Comparison of ENCODE assay signal across 10 mouse cellular contexts in the genomic region with DNA sequence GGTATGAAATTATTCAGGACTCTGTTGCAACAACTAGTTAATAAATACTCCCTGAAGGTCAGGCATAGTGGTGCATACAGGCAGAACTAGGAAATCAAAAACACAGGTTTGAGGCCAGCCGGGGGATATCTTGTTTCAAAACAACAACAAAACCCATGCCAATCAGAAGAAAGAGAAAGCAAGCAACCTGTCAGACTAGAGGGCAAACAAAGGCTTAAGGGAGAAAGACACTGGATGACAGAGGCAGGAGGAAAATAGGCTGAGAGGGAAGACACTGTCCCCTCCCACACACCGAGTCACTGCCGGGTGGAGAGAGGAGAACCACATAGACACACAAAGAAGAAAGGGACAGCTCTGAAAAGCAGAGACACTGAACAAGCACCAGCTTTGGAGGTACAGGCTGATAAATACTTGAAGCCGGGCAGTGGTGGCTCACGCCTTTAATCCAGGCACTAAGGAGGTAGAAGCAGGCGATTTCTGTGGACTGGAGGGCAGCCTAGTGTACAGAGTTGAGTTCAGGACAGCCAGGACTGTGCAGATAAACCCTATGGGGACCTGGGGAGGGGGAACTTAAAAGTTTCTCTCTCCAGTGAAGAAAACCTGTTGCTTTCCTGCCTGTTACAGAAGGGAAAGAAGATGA. TPM values are rescaled to one million over a fixed set of nuclear protein-coding genes. Genes with fewer than 3 reads are reported as not detected.
A peak's percentile ranks its signal among the peaks of the same experiment; 100 is the strongest.
DNase-seq lines count a peak whose midpoint lies in the region; ATAC-seq and TF ChIP-seq lines count a peak whose summit lies in the region.
"Had no signal": no experiment of that assay in that cellular context is flagged by ENCODE, and none has a peak within 500 bp of the region (broad histone marks: within the 10 kb centered on the region; RNA-seq: fewer than 3 reads in every experiment).

No protein-coding gene starts in this region.

- H3K4me1 ChIP-seq in kidney, adult 2 months (ENCODE audit: control insufficient read depth, insufficient read depth, low read length): peaks cover 31% of the 10 kb centered on the region
- peaks cover 19% of the 10 kb centered on the region for H3K4me1 ChIP-seq in embryonic facial prominence, embryonic 14.5 days (ENCODE audit: control insufficient read depth, insufficient read depth, low read length)
- H3K4me1 ChIP-seq in intestine, embryonic 15.5 days (replicated peaks): peaks cover 57% of the 10 kb centered on the region
- peaks cover 49% of the 10 kb centered on the region for H3K4me1 ChIP-seq in midbrain, embryonic 16.5 days (ENCODE audit: control insufficient read depth, insufficient read depth, low read length)

- DNase-seq in kidney, adult 2 months: peak; percentile 56
- no peak for DNase-seq in kidney, postnatal 14 days
- DNase-seq in embryonic facial prominence, embryonic 14.5 days (ENCODE audit: low spot score): no peak
- DNase-seq in adrenal gland, postnatal 25 days: no peak
- no peak for DNase-seq in cerebellum, postnatal 4 days (ENCODE audit: low spot score in 2 of 2)
- no peak for DNase-seq in right cerebral cortex, adult 18-20 months

- no peaks in the 10 kb centered on the region for H3K27me3 ChIP-seq in kidney, adult 2 months (replicated peaks; ENCODE audit: control insufficient read depth, insufficient read depth, low read length)
- H3K27me3 ChIP-seq in embryonic facial prominence, embryonic 14.5 days (replicated peaks; ENCODE audit: control insufficient read depth, insufficient read depth, low read length): no peaks in the 10 kb centered on the region
- no peaks in the 10 kb centered on the region for H3K27me3 ChIP-seq in intestine, embryonic 15.5 days (replicated peaks)
- no peaks in the 10 kb centered on the region for H3K27me3 ChIP-seq in midbrain, embryonic 16.5 days (ENCODE audit: control insufficient read depth, insufficient read depth, low read depth, low read length)

- peak overlapping the region; percentile 94 for H3K27ac ChIP-seq in kidney, adult 2 months (ENCODE audit: insufficient read depth, low read depth, low read length)
- H3K27ac ChIP-seq in embryonic facial prominence, embryonic 14.5 days (replicated peaks; ENCODE audit: low read depth, low read length): no peak overlapping the region
- H3K27ac ChIP-seq in intestine, embryonic 15.5 days: peak overlapping the region; percentile 95
- H3K27ac ChIP-seq in midbrain, embryonic 16.5 days (ENCODE audit: low read length): no peak overlapping the region

- WGBS in kidney, adult 2 months: 34% methylated on average over 6 of the region's 6 CpGs
- WGBS in embryonic facial prominence, embryonic 14.5 days: 72% methylated on average over 6 of the region's 6 CpGs
- WGBS in intestine, embryonic 15.5 days: 61% methylated on average over 6 of the region's 6 CpGs
- WGBS in midbrain, embryonic 16.5 days: 81% methylated on average over 6 of the region's 6 CpGs

- H3K9ac ChIP-seq in embryonic facial prominence, embryonic 14.5 days (ENCODE audit: low read depth, low read length): peak overlapping the region; percentile 64
- peak overlapping the region; percentile 72 for H3K9ac ChIP-seq in intestine, embryonic 15.5 days
- H3K9ac ChIP-seq in midbrain, embryonic 16.5 days (ENCODE audit: low read depth, low read length): peak overlapping the region; percentile 82

- ATAC-seq in embryonic facial prominence, embryonic 14.5 days (ENCODE audit: low read depth): no peak
- ATAC-seq in intestine, embryonic 15.5 days: no peak
- no peak for ATAC-seq in midbrain, embryonic 16.5 days

- peak overlapping the region; percentile 88 for H3K4me3 ChIP-seq in kidney, adult 2 months (ENCODE audit: insufficient read depth, low read depth, low read length)
- peak overlapping the region; percentile 57 for H3K4me3 ChIP-seq in embryonic facial prominence, embryonic 14.5 days (ENCODE audit: low read depth, low read length)
- peak overlapping the region; percentile 71 for H3K4me3 ChIP-seq in intestine, embryonic 15.5 days (replicated peaks)
- peak overlapping the region; percentile 81 for H3K4me3 ChIP-seq in midbrain, embryonic 16.5 days (ENCODE audit: low read depth, low read length)

- H3K36me3 ChIP-seq in kidney, adult 2 months (ENCODE audit: control insufficient read depth, insufficient read depth, low read length): peaks cover 12% of the 10 kb centered on the region; the same call in 1 of the 2 replicates
- H3K36me3 ChIP-seq in embryonic facial prominence, embryonic 14.5 days (ENCODE audit: control insufficient read depth, insufficient read depth, low read length): peaks cover 46% of the 10 kb centered on the region
- peaks cover 25% of the 10 kb centered on the region for H3K36me3 ChIP-seq in intestine, embryonic 15.5 days
- H3K36me3 ChIP-seq in midbrain, embryonic 16.5 days (ENCODE audit: control insufficient read depth, insufficient read depth, low read length): peaks cover 29% of the 10 kb centered on the region

- no peak for TF ChIP-seq POLR2A in kidney, adult 2 months (IDR thresholded peaks at IDR 0.05; ENCODE audit: low read depth, low read length)

- H3K4me2 ChIP-seq in embryonic facial prominence, embryonic 14.5 days (ENCODE audit: low read depth, low read length): peak overlapping the region; percentile 71
- peak overlapping the region; percentile 83 for H3K4me2 ChIP-seq in intestine, embryonic 15.5 days (replicated peaks)
- H3K4me2 ChIP-seq in midbrain, embryonic 16.5 days (ENCODE audit: low read length): peak overlapping the region; percentile 97

- H3K9me3 ChIP-seq in embryonic facial prominence, embryonic 14.5 days (ENCODE audit: control insufficient read depth, low read length): no peaks in the 10 kb centered on the region
- no peaks in the 10 kb centered on the region for H3K9me3 ChIP-seq in intestine, embryonic 15.5 days
- H3K9me3 ChIP-seq in midbrain, embryonic 16.5 days (replicated peaks; ENCODE audit: control insufficient read depth, low read length, poor library complexity, severe bottlenecking): no peaks in the 10 kb centered on the region

- no peak for TF ChIP-seq CTCF in kidney, adult 2 months (conservative IDR thresholded peaks at IDR 0.05; ENCODE audit: insufficient read depth, insufficient read length, low read depth, low read length)

RNA-seq across cellular contexts. Expression of gene Rpl18, which starts 1.3 kb away (rescaled TPM):
- 955 and 1,014 TPM in 2 replicates for polyA plus RNA-seq in kidney, adult 2 months (2012; rRNA removed)
- polyA plus RNA-seq in embryonic facial prominence, embryonic 14.5 days (2014; fragmentation: Nextera tagmentation; extraction: Ambion mirVana): 1,174 and 1,204 TPM in 2 replicates
- polyA plus RNA-seq in intestine, embryonic 15.5 days (2015; fragmentation: Nextera tagmentation; extraction: Ambion mirVana): 1,110 and 1,134 TPM in 2 replicates
- polyA plus RNA-seq in midbrain, embryonic 16.5 days (2015; fragmentation: Nextera tagmentation; extraction: Ambion mirVana): 475 and 495 TPM in 2 replicates
- total RNA-seq in adrenal gland, postnatal 25 days (2021): 964 and 1,249 TPM in 2 replicates

RNA-seq across cellular contexts. Expression of gene Sphk2, which starts 3.8 kb away (rescaled TPM):
- 57.2 and 68.3 TPM in 2 replicates for polyA plus RNA-seq in kidney, adult 2 months (2012; rRNA removed)
- polyA plus RNA-seq in embryonic facial prominence, embryonic 14.5 days (2014; fragmentation: Nextera tagmentation; extraction: Ambion mirVana): 24.0 and 25.6 TPM in 2 replicates
- polyA plus RNA-seq in intestine, embryonic 15.5 days (2015; fragmentation: Nextera tagmentation; extraction: Ambion mirVana): 38.1 and 41.6 TPM in 2 replicates
- 21.9 and 23.0 TPM in 2 replicates for polyA plus RNA-seq in midbrain, embryonic 16.5 days (2015; fragmentation: Nextera tagmentation; extraction: Ambion mirVana)
- 38.2 and 42.0 TPM in 2 replicates for total RNA-seq in adrenal gland, postnatal 25 days (2021)

RNA-seq across cellular contexts. Expression of gene Fam83e, which starts 7.0 kb away (rescaled TPM):
- polyA plus RNA-seq in kidney, adult 2 months (2012; rRNA removed): 0.19 and 0.35 TPM in 2 replicates
- 0.36 and 0.39 TPM in 2 replicates for polyA plus RNA-seq in embryonic facial prominence, embryonic 14.5 days (2014; fragmentation: Nextera tagmentation; extraction: Ambion mirVana)
- 19.7 and 22.4 TPM in 2 replicates for polyA plus RNA-seq in intestine, embryonic 15.5 days (2015; fragmentation: Nextera tagmentation; extraction: Ambion mirVana)
- polyA plus RNA-seq in midbrain, embryonic 16.5 days (2015; fragmentation: Nextera tagmentation; extraction: Ambion mirVana): 0.48 and 0.62 TPM in 2 replicates
- 0.30 and 0.76 TPM in 2 replicates for total RNA-seq in adrenal gland, postnatal 25 days (2021)

RNA-seq across cellular contexts. Expression of gene Dbp, which starts 9.1 kb away (rescaled TPM):
- 106 and 116 TPM in 2 replicates for polyA plus RNA-seq in kidney, adult 2 months (2012; rRNA removed)
- polyA plus RNA-seq in embryonic facial prominence, embryonic 14.5 days (2014; fragmentation: Nextera tagmentation; extraction: Ambion mirVana): 3.4 and 4.7 TPM in 2 replicates
- 3.1 and 3.4 TPM in 2 replicates for polyA plus RNA-seq in intestine, embryonic 15.5 days (2015; fragmentation: Nextera tagmentation; extraction: Ambion mirVana)
- 2.3 and 3.4 TPM in 2 replicates for polyA plus RNA-seq in midbrain, embryonic 16.5 days (2015; fragmentation: Nextera tagmentation; extraction: Ambion mirVana)
- 282 and 444 TPM in 2 replicates for total RNA-seq in adrenal gland, postnatal 25 days (2021)

RNA-seq across cellular contexts. Expression of gene Spaca4, which starts 11.6 kb away (rescaled TPM):
- polyA plus RNA-seq in kidney, adult 2 months (2012; rRNA removed): 0.15 and 0.28 TPM in 2 replicates
- polyA plus RNA-seq in embryonic facial prominence, embryonic 14.5 days (2014; fragmentation: Nextera tagmentation; extraction: Ambion mirVana): not detected in 2 replicates
- polyA plus RNA-seq in intestine, embryonic 15.5 days (2015; fragmentation: Nextera tagmentation; extraction: Ambion mirVana): 0.49 and 0.74 TPM in 2 replicates
- polyA plus RNA-seq in midbrain, embryonic 16.5 days (2015; fragmentation: Nextera tagmentation; extraction: Ambion mirVana): not detected in 2 replicates
- total RNA-seq in adrenal gland, postnatal 25 days (2021): not detected in 2 replicates
- total RNA-seq: heart, adult 18-20 months had no signal
- polyA plus RNA-seq: thymus, postnatal 0 days had no signal

Comparison
In these comparisons a context has a peak if more than half of its experiments do, and no peak if none do; other contexts are left out.
1. H3K27ac ChIP-seq: peak in kidney, adult 2 months (single experiment) and intestine, embryonic 15.5 days (single experiment); none in embryonic facial prominence, embryonic 14.5 days (single experiment) and midbrain, embryonic 16.5 days (single experiment).
2. RNA of gene Fam83e, which starts 7.0 kb away (polyA plus RNA-seq): 19.7 to 22.4 TPM in intestine, embryonic 15.5 days; 0.48 to 0.62 TPM in midbrain, embryonic 16.5 days, 0.36 to 0.39 TPM in embryonic facial prominence, embryonic 14.5 days and 0.19 to 0.35 TPM in kidney, adult 2 months; every median in the first group is over 10 times any median in the second.
3. Peak in every context shown above with its lines, with median percentiles within 50 percentile points of each other: H3K4me3 ChIP-seq, H3K4me2 ChIP-seq and H3K9ac ChIP-seq.